Mouse (Mus musculus) T-helper 17 cell (primary cell): ENCODE results near the gene Krtap22-2.
"Not testable (repeated sequence)": the region's sequence is repeated elsewhere in the genome, so short reads cannot be mapped to it uniquely, and the experiment has no call there.

Source experiments
- in situ Hi-C, 2 experiments: fragments of 300-600 bp; cut with MboI, MseI; formaldehyde crosslinking; loops; 1 replicate in 1 of 2; 2 replicates in 1 of 2; pipeline ENCODE4 v1.15.1; 2025; ENCODE audit warnings: high pct_unique_total_duplicates in 2 of 2

The Krtap22-2 gene

DNA sequence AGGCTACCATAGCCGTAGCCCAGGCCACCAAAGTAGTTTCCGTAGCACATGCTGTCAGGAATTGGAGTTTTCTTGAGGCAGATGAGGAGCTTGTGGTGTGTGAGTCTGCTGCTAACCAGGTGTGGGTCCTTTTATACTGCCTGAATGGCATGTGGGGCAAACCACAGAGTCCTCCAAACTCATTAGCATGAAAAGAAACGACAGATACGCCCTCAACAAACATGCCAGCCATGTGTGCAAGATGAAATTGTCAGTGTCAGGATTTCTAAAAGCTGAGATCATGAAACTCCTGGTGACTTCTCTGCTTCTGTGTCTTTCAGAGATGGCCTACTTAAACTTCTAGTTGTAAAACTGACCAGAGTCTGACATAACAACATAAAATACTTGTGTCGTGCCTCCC lies at the start of gene Krtap22-2:
Krtap22-2 (minus strand) TSS at position 101 of the 400 bp plus-strand sequence.
- in situ Hi-C loops = no loop called here

- in situ Hi-C loops = no loop called here
These were observed 37.2 kb upstream of the Krtap22-2 start, which contains the start of gene Krtap6-5 for GRCm38 (mm10) chr16:89047783-89048182. Gene Krtap6-5 (minus strand): TSS chr16:89047883.

- in situ Hi-C loops = not testable (repeated sequence)
These were observed 30.8 kb upstream of the Krtap22-2 start, which contains the start of gene Gm10228 for GRCm38 (mm10) chr16:89041372-89041771. Gene Gm10228 (minus strand): TSS chr16:89041472.

- in situ Hi-C loops = not testable (repeated sequence)
These were observed 20.8 kb upstream of the Krtap22-2 start, which contains the start of gene Krtap6-1 for GRCm38 (mm10) chr16:89031399-89031798. Gene Krtap6-1 (plus strand): TSS chr16:89031699.

DNA sequence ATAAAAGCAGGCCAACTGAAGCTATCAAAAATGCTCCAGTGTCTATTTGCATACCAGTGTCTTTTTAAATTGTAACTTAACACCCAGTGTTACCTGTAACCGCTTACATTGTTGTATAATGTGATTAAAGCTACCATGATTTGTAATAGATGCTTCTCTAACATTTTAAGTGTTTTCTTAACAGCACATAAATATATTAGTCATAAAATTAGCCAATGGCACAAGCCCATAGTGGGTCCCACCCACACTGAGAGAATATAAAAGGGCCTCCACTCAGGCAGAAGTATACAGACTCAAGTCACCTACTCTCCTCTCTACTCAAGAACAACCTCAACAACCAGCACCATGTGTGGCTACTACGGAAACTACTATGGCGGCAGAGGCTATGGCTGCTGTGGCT lies 4.4 kb upstream of the Krtap22-2 start, which contains the start of gene Gm10229:
Gm10229 (plus strand) TSS at position 301 of the 400 bp plus-strand sequence.
- in situ Hi-C loops = not testable (repeated sequence)

DNA sequence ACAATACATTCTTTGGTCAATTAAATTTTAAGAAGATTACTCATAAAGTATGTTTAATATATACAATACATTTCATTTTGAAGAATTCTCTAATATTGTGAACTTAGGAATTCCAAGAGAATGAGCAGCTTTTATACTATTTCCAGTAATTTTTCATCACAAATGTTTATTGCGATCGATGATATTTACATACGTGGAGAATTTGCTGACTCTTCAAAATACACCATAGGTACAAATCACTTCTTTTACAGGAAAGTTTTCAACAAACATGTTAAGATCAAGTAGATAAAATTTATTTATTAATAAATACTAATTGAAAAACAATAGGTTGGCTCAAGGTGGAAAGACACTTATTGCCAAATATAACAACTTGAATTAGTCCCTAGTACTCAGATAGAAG lies 3.4 kb upstream of the Krtap22-2 start:
- in situ Hi-C loops = no loop called here

- in situ Hi-C loops = no loop called here
These were observed 47.8 kb downstream of the Krtap22-2 start, which contains the start of gene Krtap16-3 for GRCm38 (mm10) chr16:88962773-88963172. Gene Krtap16-3 (minus strand): TSS chr16:88962873.
